9 mouse cellular contexts compared by ENCODE assay signal in genomic region chr9:109087987-109088386, GRCm38 (mm10). TPM values are rescaled to one million over a fixed set of nuclear protein-coding genes. Genes with fewer than 3 reads are reported as not detected.
A peak's percentile ranks its signal among the peaks of the same experiment; 100 is the strongest.
DNase-seq lines count a peak whose midpoint lies in the region; ATAC-seq and TF ChIP-seq lines count a peak whose summit lies in the region.
"Had no signal": no experiment of that assay in that cellular context is flagged by ENCODE, and none has a peak within 500 bp of the region (broad histone marks: within the 10 kb centered on the region; RNA-seq: fewer than 3 reads in every experiment).

No protein-coding gene starts in this region.

- peak; percentile 40 to 49 for DNase-seq in cerebellum, adult 2 months
- DNase-seq in cerebellum, adult 11-12 months, result no peak
- no peak for DNase-seq in midbrain, embryonic 10.5 days (ENCODE audit: low spot score)
- DNase-seq in embryo, embryonic 9.5 days (ENCODE audit: extremely low spot score), result peak; percentile 35
- peak; percentile 87 for DNase-seq in hindbrain, postnatal 0 days (ENCODE audit: low spot score)
- no peak for DNase-seq in ovary, postnatal 14 days (ENCODE audit: low spot score)

- H3K9ac ChIP-seq in midbrain, embryonic 15.5 days, result no peak overlapping the region
- H3K9ac ChIP-seq in hindbrain, postnatal 0 days (replicated peaks; ENCODE audit: low read length), result no peak overlapping the region

- H3K4me1 ChIP-seq in cerebellum, adult 2 months (ENCODE audit: control insufficient read depth, insufficient read depth, low read length), result peaks cover 2% of the 10 kb centered on the region; the same call in 1 of the 2 replicates
- peaks cover 48% of the 10 kb centered on the region for H3K4me1 ChIP-seq in midbrain, embryonic 10.5 days
- peaks cover 8% of the 10 kb centered on the region for H3K4me1 ChIP-seq in midbrain, embryonic 15.5 days
- H3K4me1 ChIP-seq in hindbrain, postnatal 0 days (ENCODE audit: insufficient read depth, low read length), result peaks cover 5% of the 10 kb centered on the region

- H3K4me2 ChIP-seq in midbrain, embryonic 15.5 days, result no peak overlapping the region
- no peak overlapping the region for H3K4me2 ChIP-seq in hindbrain, postnatal 0 days (ENCODE audit: low read depth, low read length)

- H3K36me3 ChIP-seq in midbrain, embryonic 10.5 days, result peaks cover 37% of the 10 kb centered on the region
- no peaks in the 10 kb centered on the region; the same call in 1 of the 2 replicates for H3K36me3 ChIP-seq in midbrain, embryonic 15.5 days (replicated peaks)
- peaks cover 9% of the 10 kb centered on the region; the same call in 1 of the 2 replicates for H3K36me3 ChIP-seq in hindbrain, postnatal 0 days (ENCODE audit: insufficient read depth, low read length)

- no peaks in the 10 kb centered on the region for H3K9me3 ChIP-seq in midbrain, embryonic 10.5 days (replicated peaks)
- no peaks in the 10 kb centered on the region for H3K9me3 ChIP-seq in midbrain, embryonic 15.5 days
- H3K9me3 ChIP-seq in hindbrain, postnatal 0 days (ENCODE audit: low read length), result no peaks in the 10 kb centered on the region

- no peak overlapping the region for H3K4me3 ChIP-seq in cerebellum, adult 2 months (replicated peaks; ENCODE audit: insufficient read depth, low read depth, low read length)
- no peak overlapping the region for H3K4me3 ChIP-seq in midbrain, embryonic 10.5 days
- no peak overlapping the region for H3K4me3 ChIP-seq in midbrain, embryonic 15.5 days
- H3K4me3 ChIP-seq in hindbrain, postnatal 0 days (ENCODE audit: low read length), result no peak overlapping the region

- H3K27me3 ChIP-seq in cerebellum, adult 2 months (ENCODE audit: control insufficient read depth, insufficient read depth, low read length), result no peaks in the 10 kb centered on the region
- H3K27me3 ChIP-seq in midbrain, embryonic 10.5 days (ENCODE audit: low read depth, poor library complexity, severe bottlenecking), result peaks cover 19% of the 10 kb centered on the region
- no peaks in the 10 kb centered on the region for H3K27me3 ChIP-seq in midbrain, embryonic 15.5 days (replicated peaks)
- H3K27me3 ChIP-seq in hindbrain, postnatal 0 days (ENCODE audit: insufficient read depth, low read length), result no peaks in the 10 kb centered on the region

- TF ChIP-seq POLR2A in cerebellum, adult 2 months (IDR thresholded peaks at IDR 0.05; ENCODE audit: borderline replicate concordance, insufficient read depth, low read length), result no peak

- WGBS in cerebellum, adult 2 months, result 9% methylated on average over 5 of the region's 5 CpGs
- 12% methylated on average over 5 of the region's 5 CpGs for WGBS in midbrain, embryonic 10.5 days
- WGBS in midbrain, embryonic 15.5 days, result 7% methylated on average over 5 of the region's 5 CpGs
- WGBS in hindbrain, postnatal 0 days, result 5% methylated on average over 5 of the region's 5 CpGs

- peak; percentile 39; the same call in 1 of the 2 replicates for TF ChIP-seq CTCF in cerebellum, adult 2 months (IDR thresholded peaks at IDR 0.05; ENCODE audit: borderline replicate concordance, insufficient read depth, low read depth, low read length)
- peak; percentile 81 for TF ChIP-seq CTCF in hindbrain, postnatal 0 days (IDR thresholded peaks at IDR 0.05; ENCODE audit: low read depth)

- no peak overlapping the region for H3K27ac ChIP-seq in cerebellum, adult 2 months (ENCODE audit: insufficient read depth, low read length)
- peak overlapping the region; percentile 55; the same call in 1 of the 2 replicates for H3K27ac ChIP-seq in midbrain, embryonic 10.5 days (replicated peaks)
- H3K27ac ChIP-seq in midbrain, embryonic 15.5 days, result no peak overlapping the region
- H3K27ac ChIP-seq in hindbrain, postnatal 0 days, result peak overlapping the region; percentile 12; the same call in 1 of the 2 replicates
- H3K27ac ChIP-seq: macrophage had no signal

- ATAC-seq in midbrain, embryonic 15.5 days (replicated peaks), result no peak
- peak; percentile 55 for ATAC-seq in hindbrain, postnatal 0 days
- peak; percentile 72 for ATAC-seq in megakaryocyte, adult 5-6 weeks (ENCODE audit: poor library complexity, severe bottlenecking)

RNA-seq across cellular contexts. Expression of gene Tma7, which starts 5.6 kb away (rescaled TPM):
- polyA plus RNA-seq in cerebellum, adult 2 months (2012; rRNA removed), result 144 and 152 TPM in 2 replicates
- 733 and 761 TPM in 2 replicates for polyA plus RNA-seq in midbrain, embryonic 10.5 days (2016; fragmentation: Nextera tagmentation; extraction: Ambion mirVana)
- polyA plus RNA-seq in midbrain, embryonic 15.5 days (2015; fragmentation: Nextera tagmentation; extraction: Ambion mirVana), result 607 and 639 TPM in 2 replicates
- total RNA-seq in hindbrain, postnatal 0 days (2014; rRNA removed), result 56.2 and 73.8 TPM in 2 replicates
- 764 and 779 TPM in 2 replicates for polyA plus RNA-seq in hindbrain, postnatal 0 days (2015; fragmentation: Nextera tagmentation; extraction: Ambion mirVana)
- 367 and 406 TPM in 2 replicates for total RNA-seq in megakaryocyte, adult 5-6 weeks (2015)
- total RNA-seq in megakaryocyte, adult 5-6 weeks (2017), result 109 and 136 TPM in 2 replicates

RNA-seq across cellular contexts. Expression of gene Ccdc51, which starts 5.7 kb away (rescaled TPM):
- 6.6 and 7.7 TPM in 2 replicates for polyA plus RNA-seq in cerebellum, adult 2 months (2012; rRNA removed)
- 14.5 and 14.9 TPM in 2 replicates for polyA plus RNA-seq in midbrain, embryonic 10.5 days (2016; fragmentation: Nextera tagmentation; extraction: Ambion mirVana)
- polyA plus RNA-seq in midbrain, embryonic 15.5 days (2015; fragmentation: Nextera tagmentation; extraction: Ambion mirVana), result 14.3 and 16.8 TPM in 2 replicates
- 7.8 and 8.4 TPM in 2 replicates for total RNA-seq in hindbrain, postnatal 0 days (2014; rRNA removed)
- polyA plus RNA-seq in hindbrain, postnatal 0 days (2015; fragmentation: Nextera tagmentation; extraction: Ambion mirVana), result 5.1 and 6.7 TPM in 2 replicates
- 4.7 and 6.0 TPM in 2 replicates for total RNA-seq in megakaryocyte, adult 5-6 weeks (2015)
- total RNA-seq in megakaryocyte, adult 5-6 weeks (2017), result 6.7 and 11.0 TPM in 2 replicates

RNA-seq across cellular contexts. Expression of gene Plxnb1, which starts 7.2 kb away (rescaled TPM):
- 26.4 and 26.6 TPM in 2 replicates for polyA plus RNA-seq in cerebellum, adult 2 months (2012; rRNA removed)
- 24.9 and 36.8 TPM in 2 replicates for polyA plus RNA-seq in midbrain, embryonic 10.5 days (2016; fragmentation: Nextera tagmentation; extraction: Ambion mirVana)
- polyA plus RNA-seq in midbrain, embryonic 15.5 days (2015; fragmentation: Nextera tagmentation; extraction: Ambion mirVana), result 25.5 and 27.3 TPM in 2 replicates
- total RNA-seq in hindbrain, postnatal 0 days (2014; rRNA removed), result 82.3 and 84.4 TPM in 2 replicates
- 8.7 and 11.2 TPM in 2 replicates for polyA plus RNA-seq in hindbrain, postnatal 0 days (2015; fragmentation: Nextera tagmentation; extraction: Ambion mirVana)
- total RNA-seq in megakaryocyte, adult 5-6 weeks (2015), result 0.11 TPM in 1 of 2 replicates, not detected in the other
- total RNA-seq in megakaryocyte, adult 5-6 weeks (2017), result 0.04 TPM in 1 of 2 replicates, not detected in the other
- polyA plus RNA-seq: macrophage had no signal

RNA-seq across cellular contexts. Expression of gene Atrip, which starts 14.1 kb away (rescaled TPM):
- 38.0 and 39.1 TPM in 2 replicates for polyA plus RNA-seq in cerebellum, adult 2 months (2012; rRNA removed)
- polyA plus RNA-seq in midbrain, embryonic 10.5 days (2016; fragmentation: Nextera tagmentation; extraction: Ambion mirVana), result 32.1 and 33.4 TPM in 2 replicates
- polyA plus RNA-seq in midbrain, embryonic 15.5 days (2015; fragmentation: Nextera tagmentation; extraction: Ambion mirVana), result 35.2 and 35.6 TPM in 2 replicates
- total RNA-seq in hindbrain, postnatal 0 days (2014; rRNA removed), result 39.5 and 52.3 TPM in 2 replicates
- polyA plus RNA-seq in hindbrain, postnatal 0 days (2015; fragmentation: Nextera tagmentation; extraction: Ambion mirVana), result 30.6 and 32.2 TPM in 2 replicates
- 7.2 and 9.5 TPM in 2 replicates for total RNA-seq in megakaryocyte, adult 5-6 weeks (2015)
- total RNA-seq in megakaryocyte, adult 5-6 weeks (2017), result 9.7 and 10.2 TPM in 2 replicates

RNA-seq across cellular contexts. Expression of gene Trex1, which starts 28.5 kb away (rescaled TPM):
- polyA plus RNA-seq in cerebellum, adult 2 months (2012; rRNA removed), result 39.9 and 40.4 TPM in 2 replicates
- polyA plus RNA-seq in midbrain, embryonic 10.5 days (2016; fragmentation: Nextera tagmentation; extraction: Ambion mirVana), result 7.5 and 10.1 TPM in 2 replicates
- polyA plus RNA-seq in midbrain, embryonic 15.5 days (2015; fragmentation: Nextera tagmentation; extraction: Ambion mirVana), result 18.0 TPM in 2 replicates
- total RNA-seq in hindbrain, postnatal 0 days (2014; rRNA removed), result 20.1 and 32.6 TPM in 2 replicates
- polyA plus RNA-seq in hindbrain, postnatal 0 days (2015; fragmentation: Nextera tagmentation; extraction: Ambion mirVana), result 14.3 and 14.4 TPM in 2 replicates
- 119 and 124 TPM in 2 replicates for total RNA-seq in megakaryocyte, adult 5-6 weeks (2015)
- total RNA-seq in megakaryocyte, adult 5-6 weeks (2017), result 68.7 and 87.5 TPM in 2 replicates

Comparison
In these comparisons a context has a peak if more than half of its experiments do, and no peak if none do; other contexts are left out.
1. DNase-seq: peak in cerebellum, adult 2 months (2 of 2), embryo, embryonic 9.5 days (single experiment) and hindbrain, postnatal 0 days (single experiment); none in cerebellum, adult 11-12 months (single experiment), midbrain, embryonic 10.5 days (single experiment) and ovary, postnatal 14 days (single experiment).
2. H3K27ac ChIP-seq: peak in midbrain, embryonic 10.5 days (single experiment) and hindbrain, postnatal 0 days (single experiment); none in cerebellum, adult 2 months (single experiment) and midbrain, embryonic 15.5 days (single experiment).